Mouse (Mus musculus): ENCODE results near the gene Nrxn3. TPM values are rescaled to one million over a fixed set of nuclear protein-coding genes. Genes with fewer than 3 reads are reported as not detected.

Gene Nrxn3
- polyA plus RNA-seq, 1 experiment from 2014 or later = 2.7 TPM

DNA sequence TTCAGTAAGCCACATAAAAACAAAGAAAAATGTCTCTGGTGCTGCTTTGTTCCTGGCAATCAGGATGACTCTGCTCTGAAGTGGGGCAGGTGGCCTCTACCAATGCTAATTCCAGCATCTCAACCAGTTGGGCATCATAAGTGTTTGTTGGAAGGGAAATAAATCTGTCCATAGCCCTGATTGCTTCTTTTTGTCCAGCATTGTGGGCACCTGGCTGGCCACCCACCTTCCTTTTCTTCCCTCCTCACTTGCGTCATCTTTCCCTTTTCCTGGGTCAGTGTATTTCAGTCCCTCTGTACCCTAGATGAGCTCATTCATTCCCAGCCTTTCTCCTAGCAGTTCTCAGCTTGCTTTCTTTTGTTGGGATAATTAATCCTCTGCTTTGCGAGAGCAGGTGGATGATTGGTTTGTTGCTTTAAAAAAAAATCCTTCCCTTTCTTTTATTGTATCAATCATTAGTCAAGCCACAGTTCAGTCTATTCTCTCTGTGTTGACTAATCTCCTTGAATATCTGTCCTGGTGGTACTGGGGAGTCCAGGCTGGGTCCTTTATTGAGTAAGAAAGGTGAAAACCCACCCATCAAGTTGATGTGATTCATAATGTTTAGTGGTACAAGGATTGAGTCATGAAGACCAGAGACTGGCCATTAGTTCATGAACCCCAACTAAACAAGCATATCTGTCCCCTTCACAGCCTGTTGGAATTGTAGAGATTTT, 719.8 kb downstream of the Nrxn3 start:
- 74% methylated on average over 2 of the region's 2 CpGs for WGBS
- ATAC-seq (ENCODE audit: borderline replicate concordance, extremely low read depth, low FRiP score, low TSS enrichment) = no peak
- H3K9me3 ChIP-seq = no peaks in the 10 kb centered on the region
- no peaks in the 10 kb centered on the region for H3K4me1 ChIP-seq
- no peak overlapping the region for H3K9ac ChIP-seq
- no peaks in the 10 kb centered on the region for H3K27me3 ChIP-seq
- H3K4me3 ChIP-seq = no peak overlapping the region
- no peak overlapping the region for H3K27ac ChIP-seq
- H3K4me2 ChIP-seq = no peak overlapping the region
- no peaks in the 10 kb centered on the region for H3K36me3 ChIP-seq

DNA sequence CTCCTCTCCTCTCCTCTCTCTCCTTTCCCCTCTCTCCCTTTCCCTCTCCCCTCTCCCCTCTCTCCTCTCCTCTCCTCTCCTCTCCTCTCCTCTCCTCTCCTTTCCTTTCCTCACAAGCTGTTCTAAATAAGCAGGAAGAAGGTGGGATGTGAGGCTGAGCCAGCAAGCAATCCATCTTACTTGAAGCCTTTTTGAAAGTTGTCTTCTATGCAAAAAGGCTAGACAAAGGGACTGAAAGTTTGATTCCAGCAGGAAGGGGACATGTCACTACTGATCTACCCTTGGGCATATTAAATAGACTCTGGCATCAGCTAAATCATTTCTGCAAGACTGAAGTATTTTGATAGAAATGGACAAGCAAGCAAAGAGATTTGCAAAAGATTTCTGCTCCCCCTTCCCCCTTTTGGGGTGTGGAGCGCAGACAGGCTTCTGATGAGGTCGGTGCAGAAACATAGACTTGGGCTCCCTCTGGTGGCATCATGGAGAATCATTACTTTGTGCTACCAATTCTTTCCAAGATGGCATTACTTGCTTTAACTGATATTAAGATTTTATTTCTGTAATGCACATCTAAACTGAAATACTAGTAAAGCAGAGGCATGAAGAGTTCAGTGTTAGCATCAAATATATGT, 728.1 kb downstream of the Nrxn3 start:
- WGBS = 0% methylated on average over 2 of the region's 2 CpGs
- Histone ChIP-seq H3K4me2 (no peak overlapping the region), H3K9me3 (no peaks in the 10 kb centered on the region), H3K27me3 (no peaks in the 10 kb centered on the region), H3K27ac (no peak overlapping the region), H3K36me3 (no peaks in the 10 kb centered on the region), H3K9ac (no peak overlapping the region), H3K4me1 (no peaks in the 10 kb centered on the region), H3K4me3 (no peak overlapping the region)
- ATAC-seq (ENCODE audit: borderline replicate concordance, extremely low read depth, low FRiP score, low TSS enrichment) = no peak; the same call in 1 of the 2 replicates

DNA sequence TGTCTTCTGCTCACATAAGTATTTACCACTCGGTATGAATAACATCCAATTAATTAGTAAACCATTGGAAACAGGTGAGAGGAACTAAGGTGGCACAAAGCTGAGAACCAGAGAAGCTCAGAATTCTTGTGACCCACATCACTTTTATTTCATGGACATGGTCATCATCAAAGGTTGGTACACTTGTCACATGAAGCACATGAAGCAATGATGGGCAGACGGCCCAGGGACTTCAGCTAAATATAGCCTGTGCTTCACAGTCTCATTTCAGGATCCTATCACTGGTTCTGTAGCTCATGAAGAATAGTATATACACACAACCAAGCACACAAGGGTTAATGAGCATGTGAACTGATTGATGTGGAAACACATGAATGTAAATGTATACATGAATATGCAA, 747.5 kb downstream of the Nrxn3 start:
- 57% methylated on average over 2 of the region's 2 CpGs for WGBS
- Histone ChIP-seq H3K4me2 (no peak overlapping the region), H3K9ac (no peak overlapping the region), H3K27me3 (no peaks in the 10 kb centered on the region), H3K36me3 (no peaks in the 10 kb centered on the region), H3K9me3 (no peaks in the 10 kb centered on the region), H3K27ac (no peak overlapping the region), H3K4me1 (no peaks in the 10 kb centered on the region), H3K4me3 (no peak overlapping the region)
- ATAC-seq (ENCODE audit: borderline replicate concordance, extremely low read depth, low FRiP score, low TSS enrichment) = no peak

DNA sequence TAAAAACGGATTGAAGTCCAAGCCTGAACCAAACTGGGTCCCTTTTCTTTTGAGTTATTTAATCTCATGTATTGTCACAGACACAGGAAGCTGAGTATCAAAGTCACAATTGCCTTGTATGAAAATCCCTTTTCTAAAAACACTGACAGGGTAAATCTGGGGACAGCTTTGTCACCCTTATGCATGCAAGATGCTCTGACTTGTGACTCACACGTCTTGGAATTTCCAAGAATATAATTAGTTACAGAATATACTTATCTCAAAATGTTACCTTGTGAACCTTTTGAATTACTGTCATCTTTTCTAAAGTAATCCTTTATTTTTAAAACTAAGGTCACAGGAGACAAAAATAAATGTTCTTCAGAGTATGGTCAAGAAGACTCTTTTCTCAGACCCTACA, 748.6 kb downstream of the Nrxn3 start:
- no peak overlapping the region for H3K4me3 ChIP-seq
- WGBS = 40% methylated on average over 2 of the region's 2 CpGs

DNA sequence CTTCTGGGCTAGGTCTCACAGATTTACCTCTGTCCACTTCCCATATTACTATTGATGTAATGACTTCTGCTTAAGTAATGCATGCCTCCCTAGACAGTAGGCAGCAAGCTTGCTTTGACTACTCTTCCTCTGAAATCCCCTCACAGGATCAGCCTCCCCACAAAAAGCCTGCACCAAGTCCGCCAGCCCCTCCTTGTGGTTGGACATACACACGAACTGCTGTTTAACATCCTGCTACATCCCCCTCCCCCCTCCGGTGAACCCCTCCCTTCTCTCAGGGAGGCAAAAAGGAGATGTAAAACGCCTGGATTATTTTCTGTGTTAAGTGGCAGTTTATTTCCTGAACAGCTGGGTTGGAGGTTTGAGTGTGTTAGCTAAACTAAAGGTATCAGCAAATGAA, 749.2 kb downstream of the Nrxn3 start:
- 36% methylated on average over 4 of the region's 4 CpGs for WGBS

More for the DNA sequence above, 748.6 kb downstream of the Nrxn3 start:
- ATAC-seq (ENCODE audit: borderline replicate concordance, extremely low read depth, low FRiP score, low TSS enrichment) = no peak
- H3K27ac ChIP-seq = no peak overlapping the region
- H3K9ac ChIP-seq = no peak overlapping the region
- no peak overlapping the region for H3K4me2 ChIP-seq
- H3K9me3 ChIP-seq = no peaks in the 10 kb centered on the region
- no peaks in the 10 kb centered on the region for H3K4me1 ChIP-seq
- no peaks in the 10 kb centered on the region for H3K36me3 ChIP-seq
- no peaks in the 10 kb centered on the region for H3K27me3 ChIP-seq

DNA sequence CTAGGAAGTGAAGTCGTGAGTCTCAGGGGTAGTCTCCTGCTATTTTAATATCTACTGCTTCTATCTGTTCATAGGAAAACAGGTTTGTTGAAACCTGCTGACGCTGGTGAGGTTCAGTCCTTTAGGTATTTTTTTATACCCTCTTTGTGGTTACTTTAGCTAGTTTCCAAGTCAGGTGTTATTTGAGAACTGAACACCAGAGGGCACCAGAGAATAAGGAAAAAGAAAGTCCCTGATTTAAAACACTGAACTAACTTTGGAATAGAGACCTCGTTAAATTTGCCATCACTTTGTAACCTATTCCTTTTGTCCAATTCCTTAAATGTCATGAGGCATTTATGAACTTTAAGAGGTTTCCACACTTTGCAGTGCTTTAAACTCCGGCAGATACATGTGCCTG, 756.4 kb downstream of the Nrxn3 start:
- no peaks in the 10 kb centered on the region for H3K4me1 ChIP-seq
- WGBS = 21% methylated on average over 4 of the region's 4 CpGs
- H3K4me3 ChIP-seq = no peak overlapping the region
- H3K27ac ChIP-seq = no peak overlapping the region
- H3K4me2 ChIP-seq = no peak overlapping the region
- H3K9me3 ChIP-seq = no peaks in the 10 kb centered on the region
- H3K27me3 ChIP-seq = no peaks in the 10 kb centered on the region
- ATAC-seq (ENCODE audit: borderline replicate concordance, extremely low read depth, low FRiP score, low TSS enrichment) = no peak
- no peak overlapping the region for H3K9ac ChIP-seq
- no peaks in the 10 kb centered on the region for H3K36me3 ChIP-seq

More for the DNA sequence above, 749.2 kb downstream of the Nrxn3 start:
- no peaks in the 10 kb centered on the region for H3K36me3 ChIP-seq
- H3K4me3 ChIP-seq = no peak overlapping the region
- no peak overlapping the region for H3K27ac ChIP-seq
- no peak overlapping the region for H3K9ac ChIP-seq
- no peak for ATAC-seq (ENCODE audit: borderline replicate concordance, extremely low read depth, low FRiP score, low TSS enrichment)
- no peaks in the 10 kb centered on the region for H3K27me3 ChIP-seq
- no peaks in the 10 kb centered on the region for H3K9me3 ChIP-seq
- no peaks in the 10 kb centered on the region for H3K4me1 ChIP-seq
- no peak overlapping the region for H3K4me2 ChIP-seq

DNA sequence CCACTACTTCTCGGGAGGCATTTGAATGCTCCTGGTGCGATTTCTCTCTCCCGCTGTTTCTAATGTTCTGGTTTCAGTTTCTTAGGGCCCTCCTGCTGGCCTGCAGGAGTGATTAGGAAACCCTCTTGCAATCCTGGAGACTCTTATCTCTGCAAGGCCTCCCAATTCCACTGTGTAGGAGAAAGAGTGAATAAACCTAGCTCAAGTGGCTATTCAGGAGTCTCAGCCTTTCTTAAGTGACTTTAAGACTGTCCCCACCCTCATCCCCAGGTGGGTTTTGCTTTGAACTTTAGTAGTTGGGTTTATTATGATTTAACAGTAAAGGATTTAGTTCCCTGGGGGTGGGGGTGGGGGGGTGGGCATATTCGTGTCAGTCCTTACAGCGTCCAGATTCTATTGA, 759.5 kb downstream of the Nrxn3 start:
- ATAC-seq (ENCODE audit: borderline replicate concordance, extremely low read depth, low FRiP score, low TSS enrichment) = peak; percentile 65
- peak overlapping the region; percentile 29; the same call in 1 of the 2 replicates for H3K4me2 ChIP-seq

DNA sequence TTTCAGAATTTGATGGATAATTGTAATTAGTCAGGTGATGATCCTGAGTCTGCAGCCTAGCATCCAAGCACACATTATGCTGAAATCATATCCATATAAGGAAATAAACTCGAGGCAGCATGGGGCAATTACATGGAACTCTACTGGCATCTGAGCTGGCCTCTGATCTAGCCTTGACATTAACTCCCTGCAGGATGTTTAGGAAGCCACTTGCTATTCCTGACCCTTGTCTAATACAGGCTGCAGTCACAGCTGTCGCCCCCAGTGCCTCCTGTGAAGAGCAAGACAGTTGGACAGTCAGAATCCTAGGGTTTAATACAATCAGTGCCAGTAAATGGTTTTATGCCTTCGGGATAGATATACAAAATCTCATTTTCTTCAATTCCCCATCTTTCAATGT, 781.4 kb downstream of the Nrxn3 start:
- Histone ChIP-seq H3K4me1 (no peaks in the 10 kb centered on the region), H3K27ac (no peak overlapping the region), H3K9ac (no peak overlapping the region), H3K4me3 (no peak overlapping the region), H3K36me3 (no peaks in the 10 kb centered on the region), H3K4me2 (no peak overlapping the region), H3K9me3 (no peaks in the 10 kb centered on the region), H3K27me3 (no peaks in the 10 kb centered on the region)
- no peak for ATAC-seq (ENCODE audit: borderline replicate concordance, extremely low read depth, low FRiP score, low TSS enrichment)
- 53% methylated on average over 3 of the region's 3 CpGs for WGBS

More for the DNA sequence above, 759.5 kb downstream of the Nrxn3 start:
- H3K27me3 ChIP-seq = no peaks in the 10 kb centered on the region
- no peak overlapping the region for H3K4me3 ChIP-seq
- H3K27ac ChIP-seq = no peak overlapping the region
- no peaks in the 10 kb centered on the region for H3K9me3 ChIP-seq
- H3K36me3 ChIP-seq = no peaks in the 10 kb centered on the region
- WGBS = 19% methylated on average over 5 of the region's 5 CpGs
- H3K4me1 ChIP-seq = no peaks in the 10 kb centered on the region
- no peak overlapping the region for H3K9ac ChIP-seq

DNA sequence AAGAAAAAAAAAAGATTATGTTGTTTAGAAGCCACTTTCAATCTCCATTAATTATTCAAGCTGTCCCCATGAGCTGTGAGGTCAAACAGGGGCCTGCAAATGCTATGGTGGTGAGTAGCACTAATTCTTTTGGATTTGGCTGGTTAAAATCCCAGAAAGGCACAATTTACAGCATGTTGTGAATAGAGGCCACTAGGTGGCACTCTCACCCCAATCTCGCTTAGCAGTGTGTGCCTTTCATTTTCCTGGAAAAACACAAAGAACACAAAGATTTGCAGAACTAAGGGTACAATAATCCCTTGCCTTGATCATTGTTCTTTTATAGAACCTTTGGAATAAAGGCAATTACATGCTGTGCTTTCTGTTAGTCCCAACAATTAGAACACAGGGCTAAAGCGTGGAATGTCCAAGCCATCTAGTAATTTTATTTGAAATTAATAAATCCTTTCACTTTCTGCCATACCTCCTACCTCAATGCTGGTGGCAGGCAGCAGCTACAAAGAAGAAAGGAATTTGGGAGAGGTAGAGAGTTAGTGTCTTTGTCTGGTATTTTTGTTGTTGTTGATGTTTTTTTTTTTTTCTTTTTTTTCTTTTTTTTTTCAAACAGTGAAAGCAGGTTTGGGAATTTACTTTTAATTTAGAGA, 782.6 kb downstream of the Nrxn3 start:
- Histone ChIP-seq H3K36me3 (no peaks in the 10 kb centered on the region), H3K9me3 (no peaks in the 10 kb centered on the region), H3K4me1 (no peaks in the 10 kb centered on the region), H3K27ac (no peak overlapping the region), H3K27me3 (no peaks in the 10 kb centered on the region), H3K4me2 (no peak overlapping the region), H3K4me3 (no peak overlapping the region), H3K9ac (no peak overlapping the region)
- 46% methylated on average over 2 of the region's 2 CpGs for WGBS
- ATAC-seq (ENCODE audit: borderline replicate concordance, extremely low read depth, low FRiP score, low TSS enrichment) = no peak

DNA sequence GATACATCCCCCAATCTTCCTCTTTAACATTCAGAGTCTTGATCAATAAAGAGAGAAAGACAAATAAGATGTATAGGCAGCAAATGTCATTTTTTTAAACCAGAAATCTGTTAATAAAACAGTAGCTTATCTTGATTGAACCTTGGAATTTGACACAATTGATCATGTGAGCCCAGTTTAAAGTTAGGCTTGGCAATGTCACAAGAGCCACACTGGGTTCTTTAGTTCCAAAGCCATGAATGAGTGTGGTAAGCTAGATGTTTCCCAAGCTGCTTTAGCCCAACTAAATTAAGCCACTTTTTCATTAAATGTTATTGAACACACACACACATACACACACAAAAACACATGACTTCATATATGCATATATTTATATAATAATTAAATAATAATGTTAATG, 786.3 kb downstream of the Nrxn3 start:
- H3K4me2 ChIP-seq = no peak overlapping the region
- no peak overlapping the region for H3K4me3 ChIP-seq
- ATAC-seq (ENCODE audit: borderline replicate concordance, extremely low read depth, low FRiP score, low TSS enrichment) = no peak
- H3K9ac ChIP-seq = no peak overlapping the region
- H3K27ac ChIP-seq = no peak overlapping the region
- no peaks in the 10 kb centered on the region for H3K27me3 ChIP-seq
- H3K4me1 ChIP-seq = no peaks in the 10 kb centered on the region
- H3K36me3 ChIP-seq = no peaks in the 10 kb centered on the region
- no peaks in the 10 kb centered on the region for H3K9me3 ChIP-seq

DNA sequence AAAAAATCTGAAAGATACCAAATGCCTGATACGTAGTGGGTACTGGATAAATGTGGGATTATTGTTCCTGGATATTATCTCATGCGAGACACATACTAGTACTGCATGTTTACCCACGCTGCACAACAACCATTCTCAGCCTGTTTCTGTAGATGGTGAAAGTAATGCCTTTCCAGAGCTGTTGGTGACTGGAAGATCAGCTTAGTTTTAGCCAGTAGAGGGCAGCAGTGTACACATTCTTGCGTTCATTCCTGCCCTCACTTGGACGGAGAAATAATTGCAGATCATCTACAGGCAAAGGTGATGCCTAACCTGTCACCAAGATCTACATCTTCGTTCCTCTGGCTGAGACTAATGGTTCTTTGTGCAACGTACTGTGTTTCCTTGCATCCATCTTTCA, 791.1 kb downstream of the Nrxn3 start:
- no peak for ATAC-seq (ENCODE audit: borderline replicate concordance, extremely low read depth, low FRiP score, low TSS enrichment)
- H3K27ac ChIP-seq = no peak overlapping the region
- no peak overlapping the region for H3K4me3 ChIP-seq
- 34% methylated on average over 7 of the region's 7 CpGs for WGBS
- no peaks in the 10 kb centered on the region for H3K9me3 ChIP-seq
- no peaks in the 10 kb centered on the region for H3K36me3 ChIP-seq
- no peak overlapping the region for H3K9ac ChIP-seq
- no peaks in the 10 kb centered on the region for H3K27me3 ChIP-seq
- no peak overlapping the region for H3K4me2 ChIP-seq
- H3K4me1 ChIP-seq = no peaks in the 10 kb centered on the region

DNA sequence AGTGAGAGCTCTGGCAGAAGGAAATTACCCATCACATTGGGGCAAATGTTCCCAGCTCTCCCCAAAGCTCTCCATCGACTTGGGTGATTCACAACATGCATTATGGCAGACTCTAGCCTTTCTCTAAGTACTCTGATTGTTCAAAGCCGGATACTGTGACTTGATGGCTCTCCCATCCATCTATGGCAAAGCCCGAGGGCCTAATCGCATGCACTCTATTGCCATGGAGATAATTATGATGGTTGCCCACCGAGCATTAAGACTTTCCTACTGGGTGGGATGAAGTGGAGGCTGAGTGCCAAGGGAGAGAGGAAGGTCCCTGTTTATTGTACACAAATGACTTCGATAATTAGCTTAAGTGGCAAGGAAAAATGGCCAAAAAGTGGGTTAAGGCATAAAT, 793.4 kb downstream of the Nrxn3 start:
- WGBS = 77% methylated on average over 6 of the region's 6 CpGs

More for the DNA sequence above, 793.4 kb downstream of the Nrxn3 start:
- H3K27ac ChIP-seq = no peak overlapping the region
- no peaks in the 10 kb centered on the region for H3K4me1 ChIP-seq
- H3K4me2 ChIP-seq = no peak overlapping the region
- H3K36me3 ChIP-seq = no peaks in the 10 kb centered on the region
- no peaks in the 10 kb centered on the region for H3K27me3 ChIP-seq
- H3K9ac ChIP-seq = no peak overlapping the region
- no peaks in the 10 kb centered on the region for H3K9me3 ChIP-seq
- no peak overlapping the region for H3K4me3 ChIP-seq
- no peak for ATAC-seq (ENCODE audit: borderline replicate concordance, extremely low read depth, low FRiP score, low TSS enrichment)

Data from lung, embryonic 15.5 days (tissue).